Mouse (Mus musculus) brain, embryonic 14.5 days (tissue): ENCODE measurements around the gene Tbc1d13.

Experiments
- CTCF ChIP-seq: fragments of 200-500 bp; IDR thresholded peaks from 2 replicates; pipeline ENCODE4 v1.5.1; 2012; ENCODE audit warnings: inconsistent platforms, mild to moderate bottlenecking, moderate library complexity, borderline replicate concordance; ENCODE audit not compliant: insufficient read depth, insufficient read length; ENCODE audit errors: extremely low read depth
- POLR2A ChIP-seq: fragments of 200-500 bp; IDR thresholded peaks from 2 replicates; pipeline ENCODE4 v1.6.1; 2012; ENCODE audit warnings: mild to moderate bottlenecking, inconsistent platforms, borderline replicate concordance; ENCODE audit not compliant: poor library complexity, insufficient read depth, insufficient read length, severe bottlenecking; ENCODE audit errors: extremely low read depth

DNA sequence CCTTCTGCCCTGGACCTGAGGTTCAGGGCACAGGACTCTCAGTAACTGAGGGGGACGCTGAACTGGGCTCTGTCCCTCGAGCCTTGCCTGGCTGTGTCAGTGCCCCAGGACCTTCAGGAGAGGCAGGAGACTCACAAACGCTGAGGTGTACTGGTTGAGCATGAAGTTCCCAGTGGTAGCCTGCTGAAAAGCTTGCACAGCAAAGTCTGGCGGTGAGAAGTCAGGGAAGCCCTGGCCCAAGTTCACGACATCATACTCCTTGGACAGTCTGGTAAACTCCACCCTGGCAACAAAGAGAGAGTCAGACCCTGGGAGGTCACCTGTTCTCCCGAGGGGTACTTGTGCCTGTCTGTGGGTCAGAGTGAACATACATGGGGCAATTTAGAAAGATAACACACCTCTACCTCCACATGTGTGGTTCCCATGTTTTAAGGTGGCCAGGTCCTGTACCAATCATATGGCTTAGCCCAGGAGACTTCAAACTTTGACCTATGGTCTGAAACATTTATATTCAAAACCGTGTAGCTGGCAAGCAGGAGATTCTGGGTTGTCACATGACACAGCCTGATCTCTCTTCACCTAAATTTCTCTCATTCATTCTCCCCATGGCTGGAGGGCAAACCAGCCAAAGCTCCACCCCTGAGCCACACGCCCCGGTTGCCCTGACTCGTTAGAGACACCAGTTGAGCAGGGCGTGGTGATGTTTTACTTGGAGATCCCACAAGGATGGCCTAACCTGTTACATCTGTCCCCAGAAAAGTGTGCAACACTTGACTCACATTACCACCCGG lies 58.4 kb downstream of the Tbc1d13 start:
- no peak for TF ChIP-seq CTCF
- TF ChIP-seq POLR2A = no peak
